Mouse (Mus musculus) erythroblast, embryonic 14.5 days (primary cell): ENCODE measurements around the gene Epb41l1.

Source experiments
- GATA1 ChIP-seq: IDR thresholded peaks from 2 replicates; pipeline ENCODE4 v1.6.1; 2012; ENCODE audit warnings: low read length, inconsistent platforms, mixed read lengths
- TAL1 ChIP-seq: IDR thresholded peaks from 3 replicates; pipeline ENCODE4 v1.6.1; 2012; ENCODE audit warnings: low read length, inconsistent platforms, mixed read lengths

- TF ChIP-seq GATA1: no peak
- TF ChIP-seq TAL1: no peak
Observed at GRCm38 (mm10) chr2:156421381-156422110, 837 bp downstream of the Epb41l1 start.
